Mouse (Mus musculus) liver, embryonic 14.5 days (tissue): ENCODE measurements around the gene Igflr1. TPM values are rescaled to one million over a fixed set of nuclear protein-coding genes. Genes with fewer than 3 reads are reported as not detected.
A peak's percentile ranks its signal among the peaks of the same experiment; 100 is the strongest.

Experiments
- ATAC-seq: fragments of 200-750 bp; cut with Nextera tagmentation; 2 replicates; pipeline ENCODE4 v1.8.0; 2017; ENCODE audit warnings: moderate number of reproducible peaks, mild to moderate bottlenecking, moderate library complexity; ENCODE audit not compliant: insufficient read depth
- DNase-seq, 3 experiments: peaks; one replicate each; pipeline ENCODE4 v3.0.0-alpha.2; 2012 to 2013; ENCODE audit warnings: low read depth in 3 of 3, low spot score in 3 of 3
- H3K27ac ChIP-seq: fragments of 300-500 bp; sonication (generic); 2 replicates; pipeline ENCODE4 v1.5.1; 2014; ENCODE audit warnings: moderate library complexity, mild to moderate bottlenecking, control low read depth, inconsistent platforms
- H3K27me3 ChIP-seq: fragments of 300-500 bp; sonication (generic); 2 replicates; pipeline ENCODE4 v1.6.1; 2014; ENCODE audit warnings: mild to moderate bottlenecking, low read length, moderate library complexity; ENCODE audit not compliant: control insufficient read depth, insufficient read depth
- H3K36me3 ChIP-seq: fragments of 300-500 bp; sonication (generic); replicated peaks from 2 replicates; pipeline ENCODE4 v1.6.1; 2014; ENCODE audit warnings: low read depth; ENCODE audit not compliant: control insufficient read depth, insufficient read depth
- H3K4me1 ChIP-seq, 2 experiments: fragments of 200-500 bp in 1 of 2; fragments of 300-500 bp in 1 of 2; sonication (generic) in 1 of 2; replicated peaks; 2 replicates each; pipeline ENCODE4 v1.6.1; 2012 to 2014; ENCODE audit warnings: antibody characterized with exemption in 1 of 2, inconsistent platforms in 1 of 2, low read length in 1 of 2; ENCODE audit not compliant: control insufficient read depth in 2 of 2, insufficient read depth in 2 of 2
- H3K4me2 ChIP-seq: fragments of 300-500 bp; sonication (generic); 2 replicates; pipeline ENCODE4 v1.6.1; 2014; ENCODE audit warnings: low read depth, mild to moderate bottlenecking, control low read depth, moderate library complexity
- H3K4me3 ChIP-seq, 2 experiments: fragments of 200-500 bp in 1 of 2; fragments of 300-500 bp in 1 of 2; sonication (generic) in 1 of 2; 2 replicates each; pipeline ENCODE4 v1.5.1; 2012 to 2014; ENCODE audit warnings: low read depth in 2 of 2, low read length in 2 of 2, mild to moderate bottlenecking in 2 of 2, control low read depth in 1 of 2, inconsistent platforms in 1 of 2, moderate library complexity in 1 of 2; ENCODE audit not compliant: insufficient read depth in 1 of 2
- H3K9ac ChIP-seq: fragments of 300-500 bp; sonication (generic); replicated peaks from 2 replicates; pipeline ENCODE4 v1.6.1; 2014; ENCODE audit warnings: mild to moderate bottlenecking, control low read depth, moderate library complexity
- H3K9me3 ChIP-seq: fragments of 300-500 bp; sonication (generic); 2 replicates; pipeline ENCODE4 v1.6.1; 2016; ENCODE audit warnings: low read length, mixed read lengths; ENCODE audit not compliant: control insufficient read depth
- CTCF ChIP-seq: IDR thresholded peaks from 2 replicates; pipeline ENCODE4 v1.5.1; 2016; ENCODE audit warnings: antibody characterized with exemption, low read depth, control low read depth
- EP300 ChIP-seq: IDR thresholded peaks from 2 replicates; pipeline ENCODE4 v1.6.1; 2016; ENCODE audit warnings: antibody characterized with exemption, low read depth
- WGBS: fragments of 180-500 bp; shearing (Covaris S2); extraction: QIAGEN DNeasy Blood & Tissue Kit; methylation state at CpG from one replicate; pipeline ENCODE4 v1.1.7; 2014; ENCODE audit not compliant: insufficient replicate concordance; 5-methylcytosine and 5-hydroxymethylcytosine counted together
- polyA plus RNA-seq, 2 experiments: library from polyadenylated mRNA; depleted of rRNA in 1 of 2; stranded (reverse) in 1 of 2; unstranded in 1 of 2; fragments of >200 nt; fragmentation: Nextera tagmentation in 1 of 2; extraction: Ambion mirVana in 1 of 2; gene quantifications; 2 replicates each; pipeline versions ENCODE4 v1.2.1 to v1.2.3; 2012 to 2014

Igflr1 gene
- polyA plus RNA-seq (2012; rRNA removed): 1.5 and 1.8 TPM in 2 replicates
- 0.53 and 1.2 TPM in 2 replicates for polyA plus RNA-seq (2014; fragmentation: Nextera tagmentation; extraction: Ambion mirVana)

GRCm38 (mm10) chr7:30564970-30565571, at the start of gene Igflr1:
Gene Igflr1, plus strand, starts transcription at chr7:30565427.
- Histone ChIP-seq H3K4me1 (peaks cover 3 to 10% of the 10 kb centered on the region in 2 experiments; a peak in 3 of 4 replicates), H3K9me3 (no peaks in the 10 kb centered on the region), H3K4me2 (peak within 1 kb of the TSS; percentile 91), H3K27me3 (no peaks in the 10 kb centered on the region), H3K27ac (no peak within 1 kb of the TSS), H3K9ac (no peak within 1 kb of the TSS), H3K4me3 (no peak within 1 kb of the TSS), H3K36me3 (peaks cover 19% of the 10 kb centered on the region)
- 83% methylated on average over 12 of the region's 12 CpGs for WGBS
- ATAC-seq (no peak), DNase-seq (no peak)
- TF ChIP-seq CTCF (no peak), EP300 (no peak)

- H3K4me3 ChIP-seq: no peak overlapping the region
- no peaks in the 10 kb centered on the region for H3K9me3 ChIP-seq
- WGBS: 36% methylated on average over 8 of the region's 8 CpGs
- no peak overlapping the region for H3K27ac ChIP-seq
- no peaks in the 10 kb centered on the region for H3K36me3 ChIP-seq
- DNase-seq (no peak), ATAC-seq (no peak)
- H3K9ac ChIP-seq: no peak overlapping the region
- no peak for TF ChIP-seq EP300
- peak; percentile 48 for TF ChIP-seq CTCF
- H3K27me3 ChIP-seq: no peaks in the 10 kb centered on the region
- H3K4me1 ChIP-seq: no peaks in the 10 kb centered on the region
- no peak overlapping the region for H3K4me2 ChIP-seq
Measured at GRCm38 (mm10) chr7:30518325-30518724, 46.9 kb upstream of the Igflr1 start.

- ATAC-seq: no peak
- TF ChIP-seq EP300: no peak
- no peak for TF ChIP-seq CTCF
- WGBS: 61% methylated on average over 4 of the region's 4 CpGs
- Histone ChIP-seq H3K9me3 (no peaks in the 10 kb centered on the region), H3K4me1 (no peaks in the 10 kb centered on the region), H3K9ac (no peak overlapping the region), H3K4me2 (no peak overlapping the region), H3K36me3 (no peaks in the 10 kb centered on the region), H3K4me3 (no peak overlapping the region), H3K27me3 (no peaks in the 10 kb centered on the region), H3K27ac (no peak overlapping the region)
- DNase-seq: no peak
Measured at GRCm38 (mm10) chr7:30520396-30520795, 44.8 kb upstream of the Igflr1 start.

- WGBS: 64% methylated on average over 5 of the region's 5 CpGs
- Histone ChIP-seq H3K9me3 (no peaks in the 10 kb centered on the region), H3K27ac (no peak overlapping the region), H3K4me3 (no peak overlapping the region), H3K4me1 (no peaks in the 10 kb centered on the region), H3K27me3 (no peaks in the 10 kb centered on the region), H3K4me2 (no peak overlapping the region), H3K36me3 (no peaks in the 10 kb centered on the region), H3K9ac (no peak overlapping the region)
- DNase-seq (no peak), ATAC-seq (no peak)
- TF ChIP-seq CTCF (no peak), EP300 (no peak)
Measured at GRCm38 (mm10) chr7:30520856-30521255, 44.4 kb upstream of the Igflr1 start.

- Histone ChIP-seq H3K27me3 (no peaks in the 10 kb centered on the region), H3K4me1 (no peaks in the 10 kb centered on the region), H3K9ac (no peak overlapping the region), H3K4me3 (no peak overlapping the region), H3K9me3 (no peaks in the 10 kb centered on the region), H3K36me3 (no peaks in the 10 kb centered on the region), H3K4me2 (no peak overlapping the region), H3K27ac (no peak overlapping the region)
- ATAC-seq: no peak
- DNase-seq: no peak
- TF ChIP-seq CTCF (no peak), EP300 (no peak)
- 78% methylated on average over 10 of the region's 10 CpGs for WGBS
Measured at GRCm38 (mm10) chr7:30522871-30523270, 42.4 kb upstream of the Igflr1 start.
